Mouse (Mus musculus) embryonic fibroblast, embryonic 13.5 days (primary cell): Measurements from ENCODE around the gene Pank4.

Experiments used
- CTCF ChIP-seq: IDR thresholded peaks from 2 replicates; pipeline ENCODE4 v1.5.1; 2011; ENCODE audit warnings: mild to moderate bottlenecking, control low read depth, low read length, moderate library complexity, borderline replicate concordance; ENCODE audit not compliant: insufficient read depth
- POLR2A ChIP-seq: IDR thresholded peaks from 2 replicates; pipeline ENCODE4 v1.6.1; 2011; ENCODE audit warnings: low read depth, mild to moderate bottlenecking, control low read depth, low read length, moderate library complexity

DNA sequence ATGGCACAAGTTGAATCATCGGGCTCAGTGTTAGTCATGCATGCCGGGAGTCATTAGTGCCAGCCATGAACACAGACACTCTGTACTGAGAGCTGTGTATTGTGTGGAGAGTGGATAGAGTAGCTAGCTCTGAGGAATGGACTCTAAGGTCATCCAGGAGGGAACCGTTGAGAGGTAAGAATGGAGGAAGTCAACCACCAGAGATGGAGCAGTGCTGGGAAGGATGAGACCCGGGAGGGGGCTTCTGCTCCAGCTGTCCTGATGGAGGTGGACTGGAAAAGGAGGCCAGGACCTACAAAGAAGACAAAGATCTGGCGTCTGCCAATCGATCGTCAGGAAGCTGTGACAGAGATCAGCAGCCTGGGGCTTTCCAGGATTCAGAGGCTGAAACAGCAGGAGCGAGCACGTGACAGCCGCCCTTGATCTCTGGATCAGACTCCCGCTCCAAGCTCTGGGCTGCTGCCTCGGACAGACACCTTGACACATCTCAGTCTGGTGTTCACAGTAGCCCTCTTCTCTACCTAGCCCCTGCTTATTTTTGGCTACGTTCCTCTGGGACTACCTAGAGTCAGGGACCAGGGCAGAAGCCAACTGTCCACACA, 30.5 kb upstream of the Pank4 start:
- no peak for TF ChIP-seq CTCF
- TF ChIP-seq POLR2A: no peak
